Mouse (Mus musculus) stomach, postnatal 0 days (tissue): ENCODE data around the gene Zfp871.

Experiments
- CTCF ChIP-seq: IDR thresholded peaks from 2 replicates; pipeline ENCODE4 v1.5.1; 2016; ENCODE audit warnings: antibody characterized with exemption, low read depth, mild to moderate bottlenecking, moderate library complexity
- EP300 ChIP-seq: optimal IDR thresholded peaks from 2 replicates; pipeline ENCODE3; 2016; ENCODE audit warnings: antibody characterized with exemption

GRCm38 (mm10) chr17:32830418-32830782, 42.3 kb upstream of the Zfp871 start:
- TF ChIP-seq CTCF: no peak
- no peak for TF ChIP-seq EP300
